Mouse (Mus musculus) lung, adult 2 months (tissue): Measurements from ENCODE around the gene Odf4.

Experiments
- CTCF ChIP-seq: fragments of 200-500 bp; IDR thresholded peaks from 2 replicates; pipeline ENCODE4 v1.5.1; 2011; ENCODE audit warnings: mild to moderate bottlenecking, low read length, control low read depth; ENCODE audit not compliant: insufficient read depth
- POLR2A ChIP-seq: fragments of 200-500 bp; IDR thresholded peaks from 2 replicates; pipeline ENCODE4 v1.6.1; 2011; ENCODE audit warnings: low read depth, mild to moderate bottlenecking, control low read depth, low read length, borderline replicate concordance; ENCODE audit errors: extremely low read depth

- TF ChIP-seq CTCF (no peak), POLR2A (no peak)
Observed at GRCm38 (mm10) chr11:68908846-68909503, 17.9 kb downstream of the Odf4 start.
